Mouse (Mus musculus): ENCODE measurements around the gene 0610030E20Rik.
A peak's percentile ranks its signal among the peaks of the same experiment; 100 is the strongest.

The 0610030E20Rik gene

DNA sequence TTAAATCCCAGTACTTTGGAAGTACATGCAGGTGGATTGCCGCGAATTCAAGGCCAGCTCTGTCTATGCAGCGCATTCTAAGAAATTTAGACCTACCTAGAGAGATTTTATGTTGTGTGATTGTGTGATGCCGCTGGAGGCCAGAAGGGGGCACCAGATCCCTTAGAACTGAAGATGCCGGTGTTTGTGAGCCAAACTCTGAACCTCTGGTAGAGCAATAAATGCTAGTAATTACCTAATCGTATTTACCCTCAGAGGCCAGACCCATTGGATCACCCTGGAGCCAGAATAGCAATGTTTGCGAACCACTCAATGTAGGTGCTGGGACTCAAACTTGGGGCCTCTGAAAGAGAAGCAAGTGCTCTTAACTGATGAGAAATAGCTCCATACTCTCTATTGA, 54.8 kb downstream of the 0610030E20Rik start:
- peak; percentile 54 for DNase-seq

Data from cerebellum, adult 9-11 months (tissue).